Mouse (Mus musculus): ENCODE results near the gene Gnas.
"Not testable (repeated sequence)": the region's sequence is repeated elsewhere in the genome, so short reads cannot be mapped to it uniquely, and the experiment has no call there.

The Gnas gene

DNA sequence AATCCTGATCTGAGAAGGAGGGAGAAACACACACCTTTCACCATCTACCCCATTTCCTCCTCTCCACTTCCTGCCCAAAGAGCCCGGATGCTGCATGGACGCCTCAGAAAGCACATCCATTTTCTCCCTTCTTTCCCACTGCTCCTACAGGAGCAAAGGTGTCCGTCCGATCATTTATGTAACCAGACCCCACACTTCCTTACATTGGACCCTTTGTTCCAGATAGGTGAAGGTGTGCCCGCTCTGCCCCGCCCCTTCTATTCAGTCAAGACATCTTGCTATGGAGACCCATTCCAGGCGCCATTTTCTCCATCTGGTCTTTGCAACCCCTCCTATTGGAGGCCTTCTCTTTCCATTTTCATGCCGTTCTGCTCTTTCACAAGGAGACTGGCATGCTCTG, 10.3 kb downstream of the Gnas start:
- DNase-seq (ENCODE audit: low spot score in 2 of 2) = no peak

- no peak for DNase-seq (ENCODE audit: low spot score in 2 of 2)
These were observed 11.2 kb downstream of the Gnas start for GRCm38 (mm10) chr2:174295175-174295899.

- DNase-seq (ENCODE audit: low spot score in 2 of 2) = no peak
These were observed 11.9 kb downstream of the Gnas start for GRCm38 (mm10) chr2:174295900-174296465.

DNA sequence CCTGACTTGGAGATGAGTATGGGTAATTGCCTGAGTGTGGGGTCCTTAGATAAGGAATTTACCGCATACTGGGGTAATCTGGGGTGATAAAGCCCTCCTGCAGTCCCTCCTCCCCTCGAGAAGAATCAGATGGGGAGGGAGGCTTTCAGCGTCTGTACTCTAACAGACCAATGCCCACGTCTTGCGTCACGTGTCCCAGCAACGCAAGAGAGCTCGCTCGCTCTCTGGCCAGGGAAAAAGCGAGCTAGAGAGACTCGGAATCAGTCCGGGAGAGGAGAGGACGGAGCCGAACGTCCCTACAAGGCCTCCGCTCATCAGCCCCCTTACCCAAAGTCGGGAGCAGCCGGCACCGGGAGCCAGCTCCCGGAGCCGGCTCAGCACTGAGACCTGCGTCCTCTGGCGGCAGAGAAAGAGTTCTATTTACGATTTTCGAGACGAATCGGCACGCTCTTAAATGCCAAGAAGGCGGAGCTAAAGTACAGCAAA, 13.0 kb downstream of the Gnas start:
- DNase-seq (ENCODE audit: low spot score in 2 of 2) = no peak

GRCm38 (mm10) chr2:174297851-174298250, 13.7 kb downstream of the Gnas start:
- no peak for DNase-seq (ENCODE audit: low spot score in 2 of 2)

- DNase-seq (ENCODE audit: low spot score in 2 of 2) = no peak
These were observed 14.4 kb downstream of the Gnas start for GRCm38 (mm10) chr2:174298471-174298870.

- no peak for DNase-seq (ENCODE audit: low spot score in 2 of 2)
These were observed 15.1 kb downstream of the Gnas start for GRCm38 (mm10) chr2:174299091-174299770.

DNA sequence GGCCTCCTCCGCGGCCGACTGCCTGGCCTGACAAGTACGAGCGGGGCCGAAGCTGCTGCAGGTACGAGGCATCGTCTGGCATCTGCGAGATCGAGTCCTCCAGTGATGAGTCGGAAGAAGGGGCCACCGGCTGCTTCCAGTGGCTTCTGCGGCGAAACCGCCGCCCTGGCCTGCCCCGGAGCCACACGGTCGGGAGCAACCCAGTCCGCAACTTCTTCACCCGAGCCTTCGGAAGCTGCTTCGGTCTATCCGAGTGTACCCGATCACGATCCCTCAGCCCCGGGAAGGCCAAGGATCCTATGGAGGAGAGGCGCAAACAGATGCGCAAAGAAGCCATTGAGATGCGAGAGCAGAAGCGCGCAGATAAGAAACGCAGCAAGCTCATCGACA, 15.6 kb downstream of the Gnas start:
- no peak for DNase-seq (ENCODE audit: low spot score in 2 of 2)

- DNase-seq (ENCODE audit: low spot score in 2 of 2) = no peak
These were observed 16.1 kb downstream of the Gnas start for GRCm38 (mm10) chr2:174300186-174300585.

GRCm38 (mm10) chr2:174300666-174301065, 16.5 kb downstream of the Gnas start:
- DNase-seq (ENCODE audit: low spot score in 2 of 2) = no peak

- no peak for DNase-seq (ENCODE audit: low spot score in 2 of 2)
These were observed 18.4 kb downstream of the Gnas start for GRCm38 (mm10) chr2:174302526-174302925.

GRCm38 (mm10) chr2:174305646-174306045, 21.5 kb downstream of the Gnas start:
- no peak for DNase-seq (ENCODE audit: low spot score in 2 of 2)

DNA sequence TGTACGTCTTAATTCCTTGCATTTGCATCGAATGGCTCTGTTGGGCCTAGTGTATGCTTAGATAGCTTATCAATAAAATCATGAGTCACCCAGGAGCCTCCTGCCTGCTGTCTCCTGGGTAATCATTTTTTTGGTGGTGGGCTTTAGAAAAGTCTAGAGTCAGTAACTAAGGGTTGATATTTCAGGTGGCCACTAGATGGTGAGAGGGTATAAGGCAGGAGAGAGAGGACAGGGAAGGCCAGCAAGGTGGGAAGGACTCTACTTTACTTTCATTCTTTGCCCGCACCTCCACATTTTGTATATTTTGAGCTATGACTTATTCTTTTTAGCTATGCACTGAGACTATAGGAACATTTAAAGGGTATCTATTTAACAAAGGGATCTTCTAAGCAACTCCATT, 23.8 kb downstream of the Gnas start:
- no peak for DNase-seq (ENCODE audit: low spot score in 2 of 2)

- peak in 1 of 2 experiments; percentile 59 for DNase-seq (ENCODE audit: low spot score in 2 of 2)
These were observed 26.9 kb downstream of the Gnas start for GRCm38 (mm10) chr2:174310913-174311514.

DNA sequence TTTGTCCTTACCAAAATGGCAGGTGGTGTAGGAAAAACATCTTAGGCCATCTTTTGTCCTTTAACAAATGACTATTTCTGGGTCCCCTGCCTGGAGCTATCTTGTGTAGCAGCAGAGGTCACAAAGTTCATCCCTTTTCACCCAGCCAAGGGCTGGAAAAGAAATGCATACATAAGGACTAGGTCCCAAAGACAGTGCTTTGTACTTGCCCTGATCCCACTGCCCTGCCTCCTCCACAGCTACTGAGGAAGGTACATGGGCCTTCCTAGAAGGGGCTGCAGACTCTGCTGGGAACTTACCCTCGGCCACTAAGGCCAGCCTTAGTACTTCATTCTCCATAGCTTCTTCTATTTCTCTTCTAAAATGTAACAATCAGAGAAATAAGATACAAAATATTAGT, 27.5 kb downstream of the Gnas start:
- DNase-seq (ENCODE audit: low spot score in 2 of 2) = no peak

DNA sequence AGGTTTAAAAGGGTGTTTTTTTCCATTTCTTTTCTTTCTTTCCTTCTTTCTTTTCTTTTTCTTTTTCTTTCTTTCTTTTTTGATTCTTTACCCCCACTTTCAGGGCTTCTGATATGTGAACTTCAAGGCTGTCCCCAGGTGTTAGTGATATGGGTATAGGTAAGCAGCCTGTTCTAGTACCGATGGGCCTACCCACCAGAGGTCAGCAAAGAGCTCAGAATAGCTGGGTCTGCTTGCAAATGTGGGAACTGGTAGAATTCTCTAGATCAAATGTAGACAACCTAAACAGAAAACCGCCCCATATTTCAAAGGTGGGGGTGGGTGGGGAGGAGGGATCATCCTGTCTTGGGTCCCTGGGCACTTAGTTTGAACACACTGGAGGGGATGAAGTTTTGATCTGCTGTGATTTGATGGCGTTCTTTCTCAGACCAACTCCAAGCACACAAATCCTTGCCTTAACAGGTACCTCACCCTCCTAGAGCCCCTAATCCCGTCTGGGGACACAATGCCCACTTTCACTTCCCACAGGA, 28.1 kb downstream of the Gnas start:
- DNase-seq (ENCODE audit: low spot score in 2 of 2) = peak in 1 of 2 experiments; percentile 92

DNA sequence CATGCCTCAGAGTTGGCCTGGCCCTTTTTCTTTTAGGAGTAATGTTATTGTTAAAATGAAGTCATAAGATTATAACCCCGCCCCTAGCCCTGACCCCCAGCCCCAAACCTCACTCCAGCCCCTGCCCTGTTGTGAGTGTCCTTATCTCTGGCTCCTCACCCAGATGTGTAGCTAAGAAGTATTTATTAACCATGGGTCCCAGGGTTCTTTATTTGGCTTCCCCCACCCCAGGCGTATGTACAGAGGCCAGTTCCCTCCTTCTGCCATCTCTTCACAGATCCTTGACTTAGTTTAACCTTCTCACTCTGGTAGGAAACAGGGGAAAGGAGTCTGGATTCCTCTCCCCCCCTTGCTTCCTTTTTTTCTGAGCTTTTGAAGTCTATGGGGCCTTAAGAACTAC, 28.5 kb downstream of the Gnas start:
- DNase-seq (ENCODE audit: low spot score in 2 of 2) = no peak

GRCm38 (mm10) chr2:174315445-174315844, 31.3 kb downstream of the Gnas start:
- not testable (repeated sequence) for DNase-seq (ENCODE audit: low spot score in 2 of 2)

DNA sequence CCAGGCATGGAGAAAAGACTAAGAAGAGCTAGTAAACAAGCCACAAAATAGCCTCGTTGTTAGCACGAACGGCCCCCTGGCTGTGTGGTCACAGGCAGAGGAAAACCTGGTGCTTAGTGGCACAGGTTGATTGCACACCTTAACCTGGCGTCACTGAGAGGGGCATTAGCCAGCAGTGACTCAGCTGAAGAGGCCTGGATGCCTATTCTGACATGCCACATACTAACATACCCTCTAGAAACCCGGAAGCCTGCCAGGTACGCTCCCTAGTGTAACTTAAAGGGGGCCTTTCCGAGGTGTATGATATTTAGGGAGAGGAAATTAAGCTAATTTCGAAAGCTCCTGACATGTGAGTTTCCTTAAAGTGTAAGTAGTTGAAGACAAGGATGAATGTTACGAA, 32.5 kb downstream of the Gnas start:
- DNase-seq (ENCODE audit: low spot score in 2 of 2) = no peak

- DNase-seq (ENCODE audit: low spot score in 2 of 2) = no peak
These were observed 41.9 kb downstream of the Gnas start for GRCm38 (mm10) chr2:174325989-174326388.

DNA sequence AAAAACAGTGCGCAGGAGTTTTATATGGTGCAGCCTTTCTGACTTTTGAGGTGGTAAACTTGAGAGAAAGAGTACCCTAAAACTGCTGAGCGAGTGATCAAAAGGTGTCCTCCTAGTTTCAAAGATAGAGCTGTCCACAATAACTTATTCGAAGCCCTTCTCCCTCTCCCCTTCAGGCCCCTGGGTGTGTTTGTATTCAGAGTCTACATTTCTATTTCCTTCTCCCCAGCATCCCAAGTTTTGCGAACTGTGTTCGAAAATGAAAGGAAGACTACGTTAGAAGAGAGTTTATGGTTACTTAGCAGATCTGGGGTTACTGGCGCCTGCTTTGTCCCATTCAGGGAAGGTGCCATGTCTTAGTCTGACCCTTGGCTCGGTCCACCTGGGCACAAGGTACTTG, 42.4 kb downstream of the Gnas start:
- no peak for DNase-seq (ENCODE audit: low spot score in 2 of 2)

DNA sequence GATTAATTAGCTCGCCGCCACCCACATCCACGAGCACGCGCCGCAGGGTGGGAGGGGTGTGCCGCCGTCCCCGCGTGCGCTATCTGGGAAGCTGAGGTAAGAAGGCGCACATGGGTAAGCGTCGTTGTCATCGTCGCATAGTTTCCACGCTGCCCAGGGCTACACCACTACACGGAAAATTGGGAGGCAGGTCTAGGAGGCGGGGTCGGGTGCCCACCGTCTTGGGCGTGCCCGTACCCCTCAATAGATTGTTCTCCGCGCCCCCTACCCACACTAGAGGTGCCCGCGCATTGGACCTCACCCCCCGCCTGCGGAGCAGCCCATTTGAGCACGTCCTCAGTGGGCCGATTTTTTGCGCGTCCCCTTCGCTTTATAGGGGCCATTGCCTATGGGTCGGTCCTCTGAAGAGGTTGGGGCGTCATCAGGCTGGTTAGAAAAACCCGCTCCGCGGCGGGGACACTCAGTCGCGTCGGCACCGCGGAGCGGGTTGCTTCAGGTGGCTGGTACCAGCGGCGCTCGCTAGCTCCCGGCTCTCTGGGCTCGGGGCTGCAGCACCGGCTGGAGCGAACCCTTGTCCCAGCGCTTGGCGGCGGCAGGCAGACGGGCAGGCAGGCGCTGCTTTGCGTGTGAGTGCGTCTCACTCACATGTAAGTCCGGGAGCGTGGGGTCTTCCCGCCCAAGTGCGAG, 43.3 kb downstream of the Gnas start:
- peak in 1 of 2 experiments; percentile 78 for DNase-seq (ENCODE audit: low spot score in 2 of 2)
